In the genomic region with DNA sequence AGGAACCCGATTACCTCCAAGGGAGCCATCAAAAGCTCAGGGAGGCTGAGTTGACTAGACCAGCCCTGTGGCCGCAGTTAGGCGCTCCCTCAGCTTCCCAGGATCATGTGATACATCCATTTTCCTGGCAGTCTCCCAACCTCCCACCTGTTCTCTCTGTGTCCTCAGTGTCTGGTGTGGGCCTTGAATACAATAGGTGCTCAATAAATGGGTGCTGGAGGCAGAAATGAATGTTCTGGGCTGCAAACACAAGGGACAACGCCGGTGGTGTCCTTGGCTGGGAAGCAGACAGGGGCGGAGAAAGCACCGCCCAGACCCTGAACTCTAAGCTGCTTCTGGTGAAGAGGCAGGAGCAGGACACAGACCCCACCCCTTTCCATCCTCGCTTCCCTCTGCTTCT, we compare ENCODE assay signal across 21 mouse cellular contexts.
DNase-seq lines count a peak whose midpoint lies in the region; ATAC-seq and TF ChIP-seq lines count a peak whose summit lies in the region.
"Had no signal": no experiment of that assay in that cellular context is flagged by ENCODE, and none has a peak within 500 bp of the region (broad histone marks: within the 10 kb centered on the region; RNA-seq: fewer than 3 reads in every experiment).

No protein-coding gene starts in this region.

- 0 out of 2 replicates have a peak, but pooled peaks have one; percentile 10 for ATAC-seq in limb, embryonic 13.5 days (ENCODE audit: low FRiP score, low read depth)
- 0 out of 2 replicates have a peak, but pooled peaks have one; percentile 3 for ATAC-seq in stomach, postnatal 0 days (ENCODE audit: low FRiP score, low TSS enrichment)
- ATAC-seq: forebrain, embryonic 14.5 days; hindbrain, embryonic 16.5 days; inflammation-experienced regulatory T-cells, adult 6 months; intestine, postnatal 0 days; Patski had no signal

- no peak for TF ChIP-seq EP300 in stomach, postnatal 0 days (optimal IDR thresholded peaks at IDR 0.05)

- H3K27me3 ChIP-seq in limb, embryonic 13.5 days: peaks cover 70% of the 10 kb centered on the region
- H3K27me3 ChIP-seq in limb, embryonic 10.5 days (ENCODE audit: low read depth, poor library complexity, severe bottlenecking): peaks cover 48% of the 10 kb centered on the region
- H3K27me3 ChIP-seq in stomach, postnatal 0 days (ENCODE audit: control insufficient read depth, insufficient read depth, low read length): no peaks in the 10 kb centered on the region
- H3K27me3 ChIP-seq: Patski had no signal

- H3K4me2 ChIP-seq in limb, embryonic 13.5 days (replicated peaks): no peak overlapping the region
- H3K4me2 ChIP-seq in stomach, postnatal 0 days (replicated peaks; ENCODE audit: low read depth): no peak overlapping the region
- H3K4me2 ChIP-seq: embryonic facial prominence, embryonic 15.5 days; heart, embryonic 13.5 days had no signal

- H3K4me1 ChIP-seq in limb, embryonic 13.5 days: peaks cover 33% of the 10 kb centered on the region
- peaks cover 25% of the 10 kb centered on the region for H3K4me1 ChIP-seq in limb, embryonic 10.5 days
- no peaks in the 10 kb centered on the region for H3K4me1 ChIP-seq in stomach, postnatal 0 days (replicated peaks; ENCODE audit: control insufficient read depth, insufficient read depth)

- no peak for TF ChIP-seq CTCF in stomach, postnatal 0 days (IDR thresholded peaks at IDR 0.05; ENCODE audit: low read depth)

- no peak overlapping the region for H3K9ac ChIP-seq in limb, embryonic 13.5 days
- no peak overlapping the region for H3K9ac ChIP-seq in stomach, postnatal 0 days (ENCODE audit: low read length)
- H3K9ac ChIP-seq: embryonic facial prominence, embryonic 15.5 days; heart, embryonic 13.5 days had no signal

- DNase-seq in adrenal gland, postnatal 14 days: peak; percentile 24
- DNase-seq in adrenal gland, adult 8-10 months: no peak
- no peak for DNase-seq in limb, embryonic 10.5 days (ENCODE audit: low spot score)
- DNase-seq in ES-CJ7 (ENCODE audit: low read depth, low spot score): peak; percentile 52
- no peak for DNase-seq in stomach, postnatal 0 days (ENCODE audit: low spot score)
- no peak for DNase-seq in thymus, postnatal 4 days
- DNase-seq: cerebellum, adult 2 months; gastrocnemius, postnatal 36 days; heart, adult 11 months; heart, postnatal 36 days; kidney, adult 8-10 months had no signal

- no peak overlapping the region for H3K27ac ChIP-seq in limb, embryonic 13.5 days
- no peak overlapping the region for H3K27ac ChIP-seq in limb, embryonic 10.5 days
- no peak overlapping the region for H3K27ac ChIP-seq in stomach, postnatal 0 days (replicated peaks)
- H3K27ac ChIP-seq: embryonic facial prominence, embryonic 15.5 days; forebrain, embryonic 10.5 days; heart, embryonic 13.5 days had no signal

- 48% methylated on average over 8 of the region's 8 CpGs for WGBS in limb, embryonic 13.5 days
- WGBS in limb, embryonic 10.5 days: 65% methylated on average over 8 of the region's 8 CpGs
- WGBS in stomach, postnatal 0 days: 42% methylated on average over 8 of the region's 8 CpGs

- no peaks in the 10 kb centered on the region for H3K36me3 ChIP-seq in limb, embryonic 13.5 days
- H3K36me3 ChIP-seq in limb, embryonic 10.5 days: no peaks in the 10 kb centered on the region
- H3K36me3 ChIP-seq in stomach, postnatal 0 days (ENCODE audit: control insufficient read depth, insufficient read depth, low read length): no peaks in the 10 kb centered on the region
- H3K36me3 ChIP-seq: embryonic facial prominence, embryonic 15.5 days; forebrain, embryonic 10.5 days; heart, embryonic 13.5 days had no signal

- H3K4me3 ChIP-seq in limb, embryonic 13.5 days: no peak overlapping the region
- no peak overlapping the region for H3K4me3 ChIP-seq in limb, embryonic 10.5 days
- no peak overlapping the region for H3K4me3 ChIP-seq in stomach, postnatal 0 days (ENCODE audit: low read depth, low read length)
- H3K4me3 ChIP-seq: embryonic facial prominence, embryonic 15.5 days; erythroblast, embryonic 14.5 days; forebrain, embryonic 10.5 days; heart, embryonic 13.5 days had no signal

- no peaks in the 10 kb centered on the region for H3K9me3 ChIP-seq in limb, embryonic 13.5 days
- H3K9me3 ChIP-seq in limb, embryonic 10.5 days (replicated peaks): no peaks in the 10 kb centered on the region
- H3K9me3 ChIP-seq in stomach, postnatal 0 days (ENCODE audit: control insufficient read depth, low read length): no peaks in the 10 kb centered on the region
- H3K9me3 ChIP-seq: embryonic facial prominence, embryonic 15.5 days had no signal

Comparison
In these comparisons a context has a peak if more than half of its experiments do, and no peak if none do; other contexts are left out.
1. DNase-seq: peak in adrenal gland, postnatal 14 days (single experiment) and ES-CJ7 (single experiment); none in adrenal gland, adult 8-10 months (single experiment), limb, embryonic 10.5 days (single experiment), stomach, postnatal 0 days (single experiment) and thymus, postnatal 4 days (single experiment).